Mouse (Mus musculus) gastrocnemius, adult 8-10 months (tissue): ENCODE results near the gene Pef1. TPM values are rescaled to one million over a fixed set of nuclear protein-coding genes. Genes with fewer than 3 reads are reported as not detected.

Experiments
- DNase-seq, 2 experiments: peaks; one replicate each; pipeline ENCODE4 v3.0.0; 2022; ENCODE audit warnings: low spot score in 2 of 2
- total RNA-seq, 4 experiments: library from RNA; stranded (reverse); gene quantifications; 2 replicates each; pipeline ENCODE4 v1.2.4; 2022

Gene Pef1
- total RNA-seq = 10 to 100 TPM; 34.5 to 37.3 (median 37.0) TPM

DNA sequence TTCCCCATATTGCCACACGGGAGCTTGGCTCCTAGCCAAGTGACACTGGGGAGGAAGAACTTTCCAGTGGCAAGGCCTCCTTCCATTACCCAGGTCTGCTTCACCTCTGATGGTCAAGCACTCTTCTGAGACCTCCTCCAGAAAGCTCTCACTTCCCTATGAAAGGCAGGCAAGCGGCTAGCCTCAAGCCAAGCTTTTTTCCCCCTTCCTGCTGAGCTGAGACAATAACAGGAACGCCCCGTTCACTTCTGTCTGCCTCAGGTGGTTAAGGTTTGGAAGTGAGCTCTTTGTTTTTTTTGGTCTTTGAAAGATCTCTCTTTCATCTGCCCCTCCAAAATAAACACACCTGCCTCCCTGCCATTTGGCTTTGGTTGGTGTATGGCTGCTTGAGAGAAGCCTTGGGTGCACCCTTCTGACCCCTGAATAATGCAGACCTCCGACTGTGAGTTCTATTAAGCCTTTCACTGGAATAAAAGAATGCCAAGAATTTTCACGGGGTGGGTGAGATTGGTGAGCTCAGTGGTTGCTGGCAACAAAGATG lies at the start of gene Pef1:
Pef1 (plus strand) TSS at position 448 of the 541 bp plus-strand sequence.
- DNase-seq = no peak

DNA sequence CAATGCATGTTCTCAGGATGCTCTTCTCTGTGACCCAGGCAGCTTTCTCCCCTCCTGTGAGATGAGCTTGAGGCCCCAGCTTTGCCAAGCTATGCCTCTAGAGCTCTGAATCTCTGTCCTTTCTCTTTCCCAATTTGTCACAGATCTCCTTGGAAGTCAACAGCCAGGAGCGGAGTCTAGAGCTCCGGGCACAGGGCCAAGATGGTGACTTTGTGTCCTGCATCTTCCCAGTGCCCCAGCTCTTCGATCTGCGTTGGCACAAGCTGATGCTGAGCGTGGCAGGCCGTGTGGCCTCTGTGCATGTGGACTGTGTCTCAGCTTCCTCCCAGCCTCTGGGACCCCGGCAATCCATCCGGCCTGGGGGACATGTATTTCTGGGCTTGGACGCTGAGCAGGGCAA lies 49.2 kb upstream of the Pef1 start:
- DNase-seq = no peak

DNA sequence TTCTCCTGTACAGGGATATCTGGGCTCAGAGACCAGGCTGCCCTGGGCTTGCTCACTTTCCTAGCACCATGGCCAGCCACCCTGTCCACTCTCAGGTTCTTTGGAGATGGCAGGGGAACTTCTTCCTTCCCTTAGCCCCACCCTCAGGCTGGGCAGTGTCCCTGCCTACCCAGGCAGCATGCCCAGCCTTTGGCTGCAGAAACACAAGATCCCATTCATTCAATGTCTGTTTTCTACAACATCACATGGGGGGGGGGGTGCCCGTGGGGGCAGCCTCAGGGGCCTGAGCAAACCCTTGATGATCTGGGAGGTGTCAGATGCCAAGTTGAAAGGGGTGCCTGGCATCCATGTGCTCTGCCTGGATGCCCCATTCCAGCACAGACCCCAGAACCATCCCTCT lies 47.6 kb upstream of the Pef1 start:
- no peak for DNase-seq

DNA sequence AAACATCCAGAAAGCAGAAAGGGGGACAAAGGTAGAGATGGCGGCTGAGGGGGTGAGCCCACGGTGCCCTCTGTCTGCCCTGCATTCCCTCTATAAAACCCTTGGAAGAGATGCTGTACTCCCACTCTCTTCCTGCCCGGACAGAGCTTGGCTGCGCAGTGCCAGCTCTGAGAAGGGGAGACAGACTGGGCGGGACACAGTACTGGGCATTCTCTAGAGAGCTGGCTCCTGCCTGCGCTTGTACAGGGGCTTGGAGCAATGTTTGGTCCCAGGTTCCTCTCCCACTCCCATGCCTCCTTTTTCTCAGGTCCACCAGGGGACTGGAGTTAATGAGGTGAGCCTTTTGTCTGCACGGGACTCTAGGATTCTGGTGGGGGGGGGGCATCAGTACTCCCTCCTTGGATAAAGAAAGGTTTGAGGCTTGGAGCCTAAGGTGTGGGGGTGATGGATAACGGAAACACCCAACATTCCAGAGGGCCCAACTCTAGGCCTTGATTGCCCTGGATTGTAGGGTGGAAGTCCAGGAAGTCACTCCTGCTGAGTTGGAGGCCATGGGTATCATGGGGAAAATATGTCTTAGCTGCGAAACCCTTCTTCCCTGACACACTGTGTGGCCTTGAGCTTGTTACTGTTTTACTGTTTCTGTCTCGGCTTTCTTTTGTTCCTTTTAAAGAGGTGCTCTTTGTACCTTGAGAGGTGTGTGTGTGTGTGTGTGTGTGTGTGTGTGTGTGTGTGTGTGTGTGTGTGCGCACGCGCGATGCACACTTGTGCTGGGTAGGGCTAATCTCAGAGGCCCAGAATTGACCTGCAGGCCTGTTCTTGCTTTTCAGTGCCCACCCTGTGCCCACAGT lies 47.0 kb upstream of the Pef1 start:
- DNase-seq = no peak

DNA sequence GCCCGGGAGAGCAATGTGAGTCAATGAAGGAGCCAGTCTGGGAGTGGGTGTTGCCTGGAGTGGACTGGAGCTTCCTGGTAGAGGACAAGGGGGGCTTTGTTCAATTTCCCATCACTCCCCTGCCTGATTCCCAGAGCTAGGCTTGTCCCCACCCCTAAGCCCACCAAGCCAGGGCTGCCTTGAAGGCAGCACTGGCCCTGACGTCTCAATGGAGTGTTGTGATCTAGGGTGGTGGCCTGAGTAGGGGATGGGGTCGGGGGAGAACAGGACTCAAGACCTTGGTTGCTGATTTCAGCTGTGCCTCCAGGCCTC lies 46.4 kb upstream of the Pef1 start:
- DNase-seq = no peak

DNA sequence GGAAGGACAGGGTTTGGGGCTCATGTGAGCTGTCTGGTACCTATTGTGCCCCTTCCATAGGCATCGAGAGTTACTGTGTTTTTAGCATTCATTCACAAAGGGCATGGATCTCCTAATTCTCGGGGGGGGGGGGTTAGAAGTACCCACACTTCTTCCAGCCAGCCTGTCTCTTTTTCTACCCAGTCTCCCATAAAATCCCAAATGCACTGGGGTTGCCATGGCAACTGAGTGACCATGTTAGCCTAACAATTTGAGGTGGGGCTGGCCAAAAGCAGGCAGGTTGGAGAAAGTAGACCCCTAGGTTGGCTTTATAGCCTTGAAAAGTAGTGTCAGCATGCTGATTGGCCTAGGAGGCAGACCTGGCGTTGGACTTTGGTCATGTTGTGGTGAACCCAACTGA lies 45.9 kb upstream of the Pef1 start:
- no peak for DNase-seq

DNA sequence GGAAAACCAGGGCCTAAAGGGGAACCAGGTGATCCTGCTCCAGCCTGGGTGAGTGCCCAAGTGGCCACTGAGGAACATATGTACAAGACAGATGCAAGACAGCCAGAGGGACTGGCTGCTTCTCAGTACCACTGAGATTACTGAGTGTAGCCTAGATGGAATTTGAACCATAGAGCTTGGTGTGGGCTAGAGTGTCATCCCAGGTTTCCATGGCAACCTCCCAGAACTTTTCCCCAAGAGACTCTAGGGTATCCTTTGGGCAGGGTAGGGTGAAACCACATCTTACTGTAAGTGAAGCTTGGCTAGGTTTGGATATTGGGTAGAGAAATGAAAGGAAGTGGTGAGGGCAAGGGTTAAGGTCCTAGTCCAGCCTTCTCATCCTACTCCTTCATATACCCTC lies 41.4 kb upstream of the Pef1 start:
- no peak for DNase-seq

DNA sequence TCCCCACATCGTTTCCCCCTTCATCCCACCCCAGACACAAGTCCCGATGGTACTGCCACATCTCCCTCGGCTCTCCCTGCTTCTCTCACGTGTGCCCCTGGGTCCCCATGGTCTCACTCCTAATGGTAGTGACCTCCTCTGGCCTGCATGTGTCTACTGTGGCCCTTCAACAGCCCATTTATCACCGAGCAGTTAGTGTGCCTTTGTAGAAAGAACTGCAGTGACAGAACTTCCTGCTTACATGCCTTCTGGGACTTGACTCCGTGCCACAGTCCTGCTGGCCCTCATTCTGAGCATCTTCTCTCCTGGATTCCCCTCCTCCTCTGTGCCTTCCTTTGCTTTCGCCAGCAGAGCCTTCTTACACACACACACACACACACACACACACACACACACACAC lies 39.2 kb upstream of the Pef1 start:
- no peak for DNase-seq

DNA sequence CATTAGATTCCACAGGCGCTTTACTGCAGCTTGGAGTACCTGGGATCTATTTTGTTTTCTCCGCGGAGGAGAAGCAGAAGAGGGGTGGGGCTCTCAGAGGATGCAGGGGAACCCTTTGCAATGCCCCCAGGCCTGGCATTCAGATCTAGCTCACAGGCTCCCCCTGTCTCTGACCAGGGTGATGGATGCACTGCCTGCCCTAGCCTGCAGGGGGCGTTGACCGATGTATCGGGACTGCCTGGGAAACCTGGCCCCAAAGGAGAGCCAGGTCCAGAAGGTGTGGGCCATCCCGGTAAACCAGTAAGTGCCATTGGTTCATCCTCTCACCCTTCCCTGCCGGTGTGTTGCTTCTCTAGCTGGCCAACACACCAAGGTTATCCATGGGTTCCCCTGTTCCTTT lies 35.5 kb upstream of the Pef1 start:
- no peak for DNase-seq

DNA sequence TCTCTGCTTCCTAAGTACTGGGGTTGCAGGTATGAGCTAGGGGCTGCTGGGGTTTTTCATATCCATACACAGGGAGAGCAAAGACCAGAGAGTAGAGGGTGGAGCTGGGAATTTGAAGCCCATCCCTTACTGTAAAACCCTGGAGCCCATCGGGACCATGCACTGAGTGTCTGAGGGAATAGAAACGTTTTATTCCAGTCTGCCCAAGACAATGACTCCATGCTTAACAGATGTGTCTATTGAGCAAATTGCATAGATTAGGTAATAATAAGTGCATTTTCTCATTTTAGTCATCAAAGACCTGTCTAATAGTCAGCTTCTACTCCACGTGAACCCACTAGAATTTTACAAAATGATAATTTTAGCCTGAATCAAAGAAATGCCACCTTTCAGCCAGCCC lies 31.8 kb upstream of the Pef1 start:
- DNase-seq = no peak

DNA sequence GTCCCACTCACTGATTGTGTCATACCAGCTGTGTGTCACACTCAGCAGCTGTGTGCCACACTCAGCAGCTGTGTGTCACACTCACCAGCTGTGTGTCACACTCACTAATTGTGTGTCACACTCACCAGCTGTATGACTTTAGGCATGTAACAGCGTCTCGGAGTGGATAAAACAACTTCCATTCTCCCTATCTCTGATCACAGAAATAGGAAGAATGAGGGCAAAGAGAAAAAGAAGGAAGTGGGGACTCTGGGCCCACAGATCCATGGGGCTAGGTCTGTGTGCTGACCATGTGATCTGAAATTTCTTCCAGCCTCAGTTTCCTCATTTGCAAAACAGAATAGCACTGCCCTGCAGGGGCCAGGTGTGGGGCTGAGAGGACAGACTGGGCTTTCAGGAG lies 30.6 kb upstream of the Pef1 start:
- DNase-seq = no peak

DNA sequence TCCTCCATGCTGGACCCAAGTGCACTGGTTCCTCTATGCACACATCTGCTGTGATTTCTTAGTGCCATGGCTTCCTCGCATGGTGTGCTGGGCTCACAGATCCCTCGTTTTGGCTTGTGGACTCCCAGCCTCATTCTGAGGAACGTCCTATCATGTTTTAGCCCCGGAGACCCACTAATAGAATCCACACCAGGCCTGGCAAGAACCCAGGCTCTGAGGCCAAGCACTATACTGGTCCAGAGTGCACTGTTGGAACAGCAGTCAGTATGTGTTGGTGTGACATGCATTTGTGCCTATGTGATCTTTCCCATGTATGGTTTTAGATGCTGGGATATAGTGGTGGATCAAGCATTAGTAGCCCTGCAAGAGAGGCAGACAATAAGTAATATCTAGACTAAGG lies 29.0 kb upstream of the Pef1 start:
- no peak for DNase-seq

DNA sequence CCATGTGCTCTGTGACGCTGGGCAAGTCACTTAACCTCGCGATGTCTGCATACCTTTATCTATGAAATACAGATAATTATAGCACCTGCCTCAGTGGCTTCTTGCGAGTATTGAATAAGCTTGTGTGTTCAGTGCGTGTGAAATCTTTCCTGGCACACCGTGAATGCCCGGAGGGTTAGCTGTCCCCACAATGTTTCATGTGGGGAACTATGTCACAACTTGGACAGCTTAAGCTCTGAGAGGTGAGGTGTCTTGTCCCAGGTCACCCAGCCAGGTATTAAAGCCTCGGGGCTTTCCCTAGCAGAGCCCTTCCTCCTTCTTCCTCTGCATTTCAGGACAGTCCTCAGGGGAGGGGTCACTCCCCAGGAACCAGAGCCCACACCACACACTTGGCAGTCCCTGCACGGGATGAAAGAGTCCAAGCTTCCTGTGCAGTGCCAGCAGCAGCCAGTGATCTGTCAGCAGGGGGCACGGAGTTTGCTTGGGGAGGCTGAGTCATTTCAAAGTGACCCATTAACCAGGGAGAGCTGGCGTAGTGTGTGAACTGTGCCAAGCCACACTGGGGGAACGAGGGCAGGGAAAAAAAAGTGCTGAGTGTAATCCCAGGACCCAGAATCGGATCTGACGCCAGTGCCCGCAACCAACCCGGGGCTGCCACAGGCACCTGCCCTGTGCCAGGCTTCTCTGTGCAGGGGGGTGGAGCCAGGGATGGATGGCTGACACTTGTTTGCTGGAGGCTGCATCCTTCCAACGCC lies 27.4 kb upstream of the Pef1 start:
- DNase-seq = peak; percentile 18 to 38

DNA sequence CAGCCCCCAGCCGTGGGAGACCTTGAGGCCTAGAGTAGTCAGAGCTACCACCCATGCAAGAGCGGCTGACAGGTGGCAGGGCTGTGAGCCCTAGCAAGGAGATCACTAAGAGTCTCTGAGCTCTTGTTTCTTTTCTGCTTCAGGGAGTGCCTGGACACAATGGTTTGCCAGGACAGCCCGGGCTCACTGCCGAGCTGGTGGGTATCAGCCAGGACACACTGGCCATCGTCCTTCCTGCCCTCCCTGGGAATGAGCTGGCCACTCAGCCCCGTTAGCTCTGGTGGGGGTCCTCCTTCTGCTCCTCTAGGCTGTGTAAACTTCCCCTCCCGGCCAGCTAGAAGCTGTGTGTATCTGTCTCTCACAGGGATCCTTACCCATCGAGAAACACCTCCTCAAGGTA lies 25.5 kb upstream of the Pef1 start:
- no peak for DNase-seq

DNA sequence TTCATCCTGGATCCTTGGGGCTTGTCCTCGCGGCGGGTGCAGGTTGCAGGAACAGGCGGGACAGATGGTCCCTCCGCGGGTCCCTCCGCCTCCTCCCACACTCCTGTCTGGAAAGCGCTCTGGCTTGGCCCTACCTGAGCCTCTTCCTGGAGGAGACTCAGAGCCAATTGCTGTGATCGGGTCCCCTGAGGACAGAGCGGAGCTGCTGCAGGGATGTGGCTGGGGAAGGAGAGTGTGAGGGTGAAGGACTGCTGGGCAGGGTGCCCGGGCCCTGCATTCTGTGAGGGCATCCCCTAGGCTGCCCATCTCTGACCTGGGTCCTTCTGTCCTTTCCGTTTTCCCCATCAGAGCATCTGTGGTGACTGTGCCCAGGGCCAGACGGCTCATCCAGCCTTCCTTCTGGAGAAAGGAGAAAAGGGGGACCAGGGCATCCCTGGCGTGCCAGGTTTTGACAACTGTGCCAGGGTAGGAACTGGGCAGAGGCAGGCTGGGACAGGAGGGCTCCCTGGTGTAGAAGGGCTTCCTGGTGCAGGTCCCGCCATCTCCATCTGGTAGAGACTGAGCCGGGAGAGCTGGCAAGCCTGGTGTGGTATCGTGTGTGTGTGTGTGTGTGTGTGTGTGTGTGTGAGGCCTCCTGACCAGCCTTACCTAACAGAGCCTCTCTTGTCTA lies 23.4 kb upstream of the Pef1 start:
- DNase-seq = no peak

DNA sequence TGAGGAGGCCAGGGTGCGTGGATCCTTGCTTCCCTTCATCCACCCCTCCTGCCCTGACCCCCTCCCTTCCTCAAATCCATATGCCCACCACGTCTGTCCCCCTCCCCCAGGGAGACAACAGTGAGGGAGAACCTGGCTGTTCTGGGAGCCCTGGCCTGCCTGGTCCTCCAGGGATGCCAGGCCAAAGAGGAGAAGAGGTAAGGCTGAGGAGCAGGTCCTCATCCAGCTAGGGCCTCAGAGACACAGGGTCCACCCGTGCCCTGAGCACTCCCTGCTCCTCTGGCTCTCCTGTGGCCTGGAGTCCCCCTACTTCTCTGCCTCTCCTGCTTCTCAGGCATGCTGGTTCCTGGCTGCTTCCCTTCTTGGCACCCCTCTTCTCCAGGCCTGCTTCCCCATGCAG lies 22.8 kb upstream of the Pef1 start:
- no peak for DNase-seq

DNA sequence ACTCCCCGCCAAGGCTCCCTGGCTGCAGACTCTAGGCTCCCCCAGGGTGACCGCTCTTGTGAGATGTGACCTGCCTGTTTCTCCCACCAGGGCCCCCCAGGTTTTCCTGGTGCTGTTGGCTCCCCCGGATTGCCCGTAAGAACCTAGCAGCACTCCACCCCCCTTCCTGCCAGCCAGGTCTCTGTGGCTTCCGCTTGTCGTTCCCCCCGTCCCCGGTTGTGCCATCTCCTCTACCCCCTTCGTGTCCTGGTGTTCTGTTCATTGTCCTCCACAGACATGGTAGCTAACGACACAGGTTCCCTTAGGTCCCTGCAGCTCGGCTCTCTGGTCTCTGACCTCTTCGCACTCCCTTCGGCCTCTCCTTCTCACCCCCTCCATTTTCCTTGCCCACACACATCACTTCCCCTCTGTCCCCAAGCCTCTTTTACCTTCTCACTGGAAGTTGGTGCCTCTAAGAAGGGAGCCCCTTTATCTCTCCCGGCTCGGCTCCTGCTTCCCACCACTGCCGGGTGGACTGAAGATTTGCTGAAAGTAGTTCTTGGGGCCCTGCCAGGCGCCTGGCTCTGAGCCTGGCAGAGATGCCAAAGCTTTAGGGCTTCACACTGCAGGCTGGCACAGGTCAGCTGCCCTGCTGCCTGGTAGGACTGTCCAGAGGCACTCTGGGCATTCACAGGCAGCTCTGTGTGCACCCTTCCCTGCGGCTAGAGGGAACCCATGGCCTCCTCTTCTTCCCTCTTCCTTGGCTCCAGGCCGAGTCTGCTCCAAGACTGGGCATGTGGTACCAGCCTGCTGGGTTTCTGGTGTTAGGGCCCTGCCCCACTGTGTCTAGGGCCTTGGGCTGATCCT lies 20.8 kb upstream of the Pef1 start:
- DNase-seq = peak in 1 of 2 experiments; percentile 42

DNA sequence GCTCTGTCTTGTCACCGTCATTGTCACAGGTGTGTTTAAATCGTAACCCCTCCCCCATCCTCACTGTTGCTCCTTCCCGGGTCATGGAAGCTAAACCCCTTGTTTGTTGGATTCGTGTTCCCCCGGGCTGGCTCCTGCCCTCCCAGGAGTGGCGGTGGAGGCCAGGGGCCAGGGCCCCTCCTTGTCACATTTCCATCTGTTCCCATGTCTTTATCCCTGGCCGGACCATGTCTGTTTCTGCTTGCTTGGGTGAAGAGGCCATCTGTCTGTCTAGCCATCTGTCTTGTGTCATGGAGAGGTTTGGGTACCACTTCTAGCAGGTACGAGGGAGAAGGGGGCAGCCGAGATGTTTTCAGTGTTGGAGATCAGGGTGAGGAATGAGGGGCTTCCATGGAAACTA lies 20.1 kb upstream of the Pef1 start:
- no peak for DNase-seq

DNA sequence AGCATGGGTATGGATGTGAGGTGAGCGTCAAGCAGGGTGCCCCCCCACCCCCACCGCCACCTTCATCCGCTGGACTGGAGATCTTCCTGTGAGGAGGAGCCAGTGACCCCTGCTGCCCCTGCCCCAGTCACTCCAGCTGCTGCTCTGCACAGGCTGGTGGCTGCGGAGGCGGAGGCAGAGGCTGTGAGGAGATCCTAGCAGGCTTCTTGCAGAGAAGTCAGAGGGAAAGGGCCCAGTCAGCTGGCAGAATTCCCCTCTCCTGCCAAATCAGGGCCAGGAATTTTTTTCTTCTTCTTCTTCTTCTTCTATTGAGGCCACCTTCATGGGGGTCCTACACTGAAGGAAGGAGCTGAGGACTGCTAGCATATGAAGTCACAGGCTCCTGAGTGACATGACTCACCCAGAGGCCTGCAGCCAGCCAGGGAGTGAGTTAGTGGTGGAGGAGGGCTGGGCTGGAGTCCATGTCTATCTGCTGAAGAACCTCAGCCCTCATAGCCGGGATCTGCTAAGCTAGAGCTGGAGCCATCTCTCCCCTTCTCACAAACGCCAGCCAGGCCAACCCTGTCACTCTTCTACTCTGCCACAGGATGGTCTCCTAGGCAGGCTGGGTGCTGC lies 17.9 kb upstream of the Pef1 start:
- no peak for DNase-seq

DNA sequence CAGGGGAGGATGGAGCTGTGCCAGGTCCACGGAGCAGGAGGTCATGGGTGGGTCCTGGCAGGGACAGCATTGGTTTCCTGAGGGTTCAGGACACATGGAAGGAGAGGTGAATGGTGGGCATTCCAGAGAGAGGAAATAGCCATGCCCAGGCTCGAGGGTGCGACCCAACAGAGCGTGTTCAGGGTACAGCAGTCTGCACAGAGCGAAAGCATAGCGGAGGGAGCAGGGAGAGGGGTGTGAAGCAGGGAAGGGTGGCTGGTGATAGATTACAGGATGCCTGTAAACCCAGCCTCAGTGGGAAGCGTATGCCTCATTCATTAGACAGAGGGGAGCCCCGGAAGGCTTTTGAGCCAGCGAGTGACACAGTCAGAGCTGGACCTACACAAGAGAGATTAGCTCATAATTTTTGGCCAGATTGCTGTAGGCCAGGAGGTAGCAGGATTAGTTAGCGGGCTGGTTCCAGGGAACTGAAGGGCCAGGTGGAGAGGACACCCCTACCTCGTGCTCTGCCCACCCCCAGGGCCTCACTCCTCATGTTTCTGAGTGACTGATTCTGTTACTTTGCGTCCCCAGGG lies 17.0 kb upstream of the Pef1 start:
- no peak for DNase-seq

DNA sequence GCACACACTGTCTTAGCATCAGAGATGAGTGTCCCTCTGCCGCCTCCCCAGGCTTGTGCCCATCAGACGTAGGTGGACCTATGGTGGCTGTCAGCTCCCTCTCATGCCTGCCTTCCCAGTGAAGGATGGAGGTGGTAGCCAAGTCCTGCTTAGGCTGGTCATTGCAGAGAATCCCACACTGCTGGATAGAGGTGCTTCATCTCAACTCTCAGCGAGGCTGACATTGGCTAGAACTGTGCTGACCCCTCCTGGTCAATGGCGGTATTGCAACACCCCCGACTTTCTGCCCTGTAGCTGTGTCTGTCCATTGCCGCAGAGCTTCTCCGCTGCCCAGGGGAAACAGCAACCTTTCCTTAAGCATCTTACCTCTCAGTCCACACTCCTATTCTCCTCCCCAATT lies 15.1 kb upstream of the Pef1 start:
- DNase-seq = peak; percentile 84 to 89
